Mouse (Mus musculus) megakaryocyte-erythroid progenitor cell, adult 5-6 weeks (primary cell): ENCODE results near the gene Chrm5. TPM values are rescaled to one million over a fixed set of nuclear protein-coding genes. Genes with fewer than 3 reads are reported as not detected.

Source experiments
- ATAC-seq: replicated peaks from 2 replicates; pipeline ENCODE4 v1.8.0; 2016; ENCODE audit warnings: mild to moderate bottlenecking, inconsistent platforms; ENCODE audit not compliant: severe bottlenecking, poor library complexity, low FRiP score, low TSS enrichment
- total RNA-seq, 2 experiments: library from RNA; stranded (forward) in 1 of 2; stranded (reverse) in 1 of 2; fragments of 200-1000, 215-1000 nt in 1 of 2; fragments of >200 nt in 1 of 2; fragmentation: Nextera tagmentation in 1 of 2; gene quantifications; 2 replicates each; pipeline ENCODE4 v1.2.3; 2014 to 2017

Gene Chrm5
- total RNA-seq, 2 experiments from 2014 or later = not detected

DNA sequence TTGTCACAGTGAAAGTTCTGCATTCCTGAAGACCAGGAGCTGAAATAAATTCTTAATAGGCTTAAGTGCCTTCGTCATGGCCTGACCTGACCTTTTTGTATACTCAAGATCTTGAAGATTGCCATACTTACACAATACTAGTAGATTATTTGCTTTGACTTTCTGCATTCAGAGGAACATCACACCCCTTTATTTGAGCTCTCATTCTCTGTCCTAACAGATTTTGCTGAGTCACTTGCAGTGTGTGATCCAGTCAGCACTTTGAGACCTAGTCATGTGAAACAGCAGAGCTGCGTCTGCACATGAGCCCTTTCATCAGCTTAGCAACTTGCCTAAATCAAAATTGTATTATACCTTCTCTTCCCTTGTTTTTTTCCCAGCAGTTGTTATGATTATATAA lies 47.2 kb downstream of the Chrm5 start:
- peak; percentile 78 for ATAC-seq

DNA sequence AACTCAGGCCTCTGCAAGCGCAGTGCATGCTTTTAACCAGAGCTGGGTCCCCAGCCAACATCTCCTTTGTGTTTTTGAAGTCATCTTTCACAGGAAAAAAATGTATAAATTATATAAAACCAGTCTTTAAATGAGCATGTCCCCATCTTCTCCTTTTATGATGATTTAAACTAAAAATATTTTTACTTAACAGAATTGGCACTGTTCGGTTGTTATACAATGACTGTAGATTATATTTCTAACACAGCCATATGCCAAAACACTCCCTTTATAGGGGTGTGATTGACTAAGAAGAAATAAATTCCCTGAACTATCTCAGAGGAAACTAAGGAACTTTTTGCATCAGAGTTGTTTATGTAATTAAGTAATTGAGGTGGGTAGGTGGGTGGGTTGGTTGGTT lies 48.0 kb downstream of the Chrm5 start:
- ATAC-seq = no peak

DNA sequence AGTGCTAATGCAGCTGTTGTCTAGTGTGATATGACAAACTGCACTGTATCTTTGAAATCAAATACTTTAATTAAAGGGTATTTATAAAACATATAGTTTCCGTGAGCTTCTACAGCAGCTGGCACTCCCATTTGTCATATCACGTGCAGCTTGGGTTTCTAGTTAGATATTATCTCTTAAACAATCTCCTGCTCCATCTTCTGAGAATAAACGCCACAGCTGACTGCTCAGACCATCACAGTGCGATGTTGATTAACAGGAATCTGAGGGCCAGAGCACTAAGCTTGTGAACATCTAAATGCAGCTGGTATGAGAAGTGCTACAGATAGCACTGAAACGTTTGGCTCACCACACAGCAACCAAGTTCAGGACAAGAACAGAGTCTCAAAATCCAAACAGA lies 50.2 kb downstream of the Chrm5 start:
- no peak for ATAC-seq

DNA sequence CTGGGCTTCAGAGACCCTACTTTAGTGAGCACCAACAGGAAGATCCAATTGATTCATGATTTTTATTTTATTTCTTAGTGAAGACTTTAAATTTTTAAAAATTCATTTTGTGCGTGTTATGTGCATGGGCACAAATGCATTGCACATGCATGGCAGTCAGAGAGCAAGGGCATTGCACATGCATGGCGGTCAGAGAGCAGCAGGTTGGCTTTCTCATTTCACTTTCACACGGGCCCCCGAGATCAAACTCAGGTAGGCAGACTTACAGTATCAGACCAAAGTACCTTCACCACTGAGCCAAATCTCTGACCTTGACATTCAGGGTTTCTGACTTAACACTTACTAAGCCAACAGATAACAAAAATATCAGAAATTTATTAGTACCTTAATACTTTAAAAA lies 50.9 kb downstream of the Chrm5 start:
- ATAC-seq = no peak

Other genes starting within 250 kb of the Chrm5 start
- gene Lpcat4, start 241.3 kb downstream of the Chrm5 start, total RNA-seq (2014; fragmentation: Nextera tagmentation) = 2.4 and 3.4 TPM in 2 replicates
- 8.5 TPM in 1 of 2 replicates, not detected in the other for gene Lpcat4, start 241.3 kb downstream of the Chrm5 start, total RNA-seq (2017)
- not detected in 2 replicates for gene Nutm1, start 221.5 kb downstream of the Chrm5 start, total RNA-seq (2014; fragmentation: Nextera tagmentation)
- gene Nutm1, start 221.5 kb downstream of the Chrm5 start, total RNA-seq (2017) = 0.42 TPM in 1 of 2 replicates, not detected in the other
- gene Nop10, start 218.8 kb downstream of the Chrm5 start, total RNA-seq (2014; fragmentation: Nextera tagmentation) = 165 and 205 TPM in 2 replicates
- 238 and 272 TPM in 2 replicates for gene Nop10, start 218.8 kb downstream of the Chrm5 start, total RNA-seq (2017)
- gene Slc12a6, start 214.9 kb downstream of the Chrm5 start, total RNA-seq (2014; fragmentation: Nextera tagmentation) = 44.5 and 62.2 TPM in 2 replicates
- gene Slc12a6, start 214.9 kb downstream of the Chrm5 start, total RNA-seq (2017) = 41.3 and 53.0 TPM in 2 replicates
- gene Gm21985, start 214.5 kb downstream of the Chrm5 start, total RNA-seq (2014; fragmentation: Nextera tagmentation) = 0.74 and 2.5 TPM in 2 replicates
- 1.6 TPM in 1 of 2 replicates, not detected in the other for gene Gm21985, start 214.5 kb downstream of the Chrm5 start, total RNA-seq (2017)
- gene Emc4, start 112.7 kb downstream of the Chrm5 start, total RNA-seq (2014; fragmentation: Nextera tagmentation) = 77.4 and 77.7 TPM in 2 replicates
- gene Emc4, start 112.7 kb downstream of the Chrm5 start, total RNA-seq (2017) = 79.5 and 97.8 TPM in 2 replicates
- gene Katnbl1, start 101.6 kb downstream of the Chrm5 start, total RNA-seq (2014; fragmentation: Nextera tagmentation) = 17.0 and 20.8 TPM in 2 replicates
- gene Katnbl1, start 101.6 kb downstream of the Chrm5 start, total RNA-seq (2017) = 20.1 and 27.8 TPM in 2 replicates
- 13.8 and 14.7 TPM in 2 replicates for gene Emc7, start 25.8 kb downstream of the Chrm5 start, total RNA-seq (2014; fragmentation: Nextera tagmentation)
- 9.7 and 10.5 TPM in 2 replicates for gene Emc7, start 25.8 kb downstream of the Chrm5 start, total RNA-seq (2017)
- 11.9 and 27.4 TPM in 2 replicates for gene Aven, start 12.2 kb upstream of the Chrm5 start, total RNA-seq (2014; fragmentation: Nextera tagmentation)
- gene Aven, start 12.2 kb upstream of the Chrm5 start, total RNA-seq (2017) = 48.4 and 50.6 TPM in 2 replicates